Mouse (Mus musculus): ENCODE measurements at regions not wholly inside any gene's neighbourhood (a gene's known extent, or its start where the extent isn't known, plus 50 kb on each side); places are given as distances from the start of the nearest gene placed in this dataset.
"Not testable (repeated sequence)": the region's sequence is repeated elsewhere in the genome, so short reads cannot be mapped to it uniquely, and the experiment has no call there.

- no peak for DNase-seq (ENCODE audit: low spot score)
These were observed 239.2 kb upstream of the 1700012A03Rik start for GRCm38 (mm10) chr6:31810602-31811512.

- not testable (repeated sequence) for DNase-seq (ENCODE audit: low spot score)
These were observed 240.7 kb upstream of the Podxl start for GRCm38 (mm10) chr6:31804468-31804867.

- not testable (repeated sequence) for DNase-seq (ENCODE audit: low spot score)
These were observed 239.4 kb upstream of the Podxl start for GRCm38 (mm10) chr6:31803222-31803621.

GRCm38 (mm10) chr6:31791547-31791946, 227.8 kb upstream of the Podxl start:
- DNase-seq (ENCODE audit: low spot score) = no peak

GRCm38 (mm10) chr6:31790906-31791305, 227.1 kb upstream of the Podxl start:
- DNase-seq (ENCODE audit: low spot score) = peak; percentile 41

GRCm38 (mm10) chr6:31776841-31777240, 213.1 kb upstream of the Podxl start:
- no peak for DNase-seq (ENCODE audit: low spot score)

GRCm38 (mm10) chr6:31771916-31772315, 208.1 kb upstream of the Podxl start:
- no peak for DNase-seq (ENCODE audit: low spot score)

- no peak for DNase-seq (ENCODE audit: low spot score)
These were observed 181.8 kb upstream of the Podxl start for GRCm38 (mm10) chr6:31745589-31745988.

- DNase-seq (ENCODE audit: low spot score) = no peak
These were observed 167.6 kb upstream of the Podxl start for GRCm38 (mm10) chr6:31731391-31731790.

GRCm38 (mm10) chr6:31719614-31720013, 155.8 kb upstream of the Podxl start:
- no peak for DNase-seq (ENCODE audit: low spot score)

- DNase-seq (ENCODE audit: low spot score) = no peak
These were observed 155.1 kb upstream of the Podxl start for GRCm38 (mm10) chr6:31718843-31719242.

GRCm38 (mm10) chr6:31717531-31717930, 153.8 kb upstream of the Podxl start:
- peak; percentile 20 for DNase-seq (ENCODE audit: low spot score)

- DNase-seq (ENCODE audit: low spot score) = no peak
These were observed 143.5 kb upstream of the Podxl start for GRCm38 (mm10) chr6:31707256-31707655.

GRCm38 (mm10) chr6:31704191-31704590, 140.4 kb upstream of the Podxl start:
- no peak for DNase-seq (ENCODE audit: low spot score)

GRCm38 (mm10) chr6:31702931-31703330, 139.2 kb upstream of the Podxl start:
- no peak for DNase-seq (ENCODE audit: low spot score)

GRCm38 (mm10) chr6:31695885-31696284, 132.1 kb upstream of the Podxl start:
- DNase-seq (ENCODE audit: low spot score) = no peak

- DNase-seq (ENCODE audit: low spot score) = no peak
These were observed 129.3 kb upstream of the Podxl start for GRCm38 (mm10) chr6:31693047-31693446.

- DNase-seq (ENCODE audit: low spot score) = no peak
These were observed 128.2 kb upstream of the Podxl start for GRCm38 (mm10) chr6:31692024-31692423.

- DNase-seq (ENCODE audit: low spot score) = no peak
These were observed 116.3 kb upstream of the Podxl start for GRCm38 (mm10) chr6:31680101-31680500.

- DNase-seq (ENCODE audit: low spot score) = no peak
These were observed 102.1 kb upstream of the Podxl start for GRCm38 (mm10) chr6:31665671-31666486.

GRCm38 (mm10) chr6:31664495-31664894, 100.7 kb upstream of the Podxl start:
- peak; percentile 32 for DNase-seq (ENCODE audit: low spot score)

GRCm38 (mm10) chr6:31660778-31661177, 97.0 kb upstream of the Podxl start:
- peak; percentile 38 for DNase-seq (ENCODE audit: low spot score)

GRCm38 (mm10) chr6:31659901-31660300, 96.1 kb upstream of the Podxl start:
- DNase-seq (ENCODE audit: low spot score) = no peak

All from testis, postnatal 14 days (tissue).